Mouse (Mus musculus): ENCODE measurements at regions not wholly inside any gene's neighbourhood (a gene's known extent, or its start where the extent isn't known, plus 50 kb on each side); places are given as distances from the start of the nearest gene placed in this dataset.
"Not testable (repeated sequence)": the region's sequence is repeated elsewhere in the genome, so short reads cannot be mapped to it uniquely, and the experiment has no call there.

GRCm38 (mm10) chr9:78769168-78769567, 153.8 kb downstream of the Cd109 start:
- no peak for DNase-seq (ENCODE audit: extremely low read depth, insufficient read length, low spot score)

GRCm38 (mm10) chr9:78773936-78774335, 158.6 kb downstream of the Cd109 start:
- DNase-seq (ENCODE audit: extremely low read depth, insufficient read length, low spot score): no peak

GRCm38 (mm10) chr9:78775462-78775861, 160.1 kb downstream of the Cd109 start:
- DNase-seq (ENCODE audit: extremely low read depth, insufficient read length, low spot score): no peak

GRCm38 (mm10) chr9:78780595-78780994, 165.2 kb downstream of the Cd109 start:
- DNase-seq (ENCODE audit: extremely low read depth, insufficient read length, low spot score): no peak

- no peak for DNase-seq (ENCODE audit: extremely low read depth, insufficient read length, low spot score)
These were observed 167.0 kb downstream of the Cd109 start for GRCm38 (mm10) chr9:78782297-78782696.

- DNase-seq (ENCODE audit: extremely low read depth, insufficient read length, low spot score): no peak
These were observed 167.5 kb downstream of the Cd109 start for GRCm38 (mm10) chr9:78782860-78783259.

- no peak for DNase-seq (ENCODE audit: extremely low read depth, insufficient read length, low spot score)
These were observed 172.5 kb downstream of the Cd109 start for GRCm38 (mm10) chr9:78787866-78788265.

- DNase-seq (ENCODE audit: extremely low read depth, insufficient read length, low spot score): no peak
These were observed 174.4 kb downstream of the Cd109 start for GRCm38 (mm10) chr9:78789703-78790102.

GRCm38 (mm10) chr9:78790155-78790554, 174.8 kb downstream of the Cd109 start:
- DNase-seq (ENCODE audit: extremely low read depth, insufficient read length, low spot score): no peak

- no peak for DNase-seq (ENCODE audit: extremely low read depth, insufficient read length, low spot score)
These were observed 180.5 kb downstream of the Cd109 start for GRCm38 (mm10) chr9:78795801-78796200.

GRCm38 (mm10) chr9:78817221-78817620, 201.9 kb downstream of the Cd109 start:
- DNase-seq (ENCODE audit: extremely low read depth, insufficient read length, low spot score): no peak

- DNase-seq (ENCODE audit: extremely low read depth, insufficient read length, low spot score): not testable (repeated sequence)
These were observed 206.3 kb downstream of the Cd109 start for GRCm38 (mm10) chr9:78821554-78822212.

- DNase-seq (ENCODE audit: extremely low read depth, insufficient read length, low spot score): no peak
These were observed 229.8 kb downstream of the Cd109 start for GRCm38 (mm10) chr9:78844969-78845683.

GRCm38 (mm10) chr9:78846110-78846509, 230.8 kb downstream of the Cd109 start:
- peak; percentile 1 for DNase-seq (ENCODE audit: extremely low read depth, insufficient read length, low spot score)

- no peak for DNase-seq (ENCODE audit: extremely low read depth, insufficient read length, low spot score)
These were observed 232.7 kb downstream of the Cd109 start for GRCm38 (mm10) chr9:78847890-78848563.

GRCm38 (mm10) chr9:78848564-78848893, 233.2 kb downstream of the Cd109 start:
- not testable (repeated sequence) for DNase-seq (ENCODE audit: extremely low read depth, insufficient read length, low spot score)

- DNase-seq (ENCODE audit: extremely low read depth, insufficient read length, low spot score): no peak
These were observed 241.6 kb downstream of the Cd109 start for GRCm38 (mm10) chr9:78856981-78857380.

- no peak for DNase-seq (ENCODE audit: extremely low read depth, insufficient read length, low spot score)
These were observed 244.6 kb downstream of the Cd109 start for GRCm38 (mm10) chr9:78859956-78860355.

GRCm38 (mm10) chr9:78872561-78872960, 257.2 kb downstream of the Cd109 start:
- DNase-seq (ENCODE audit: extremely low read depth, insufficient read length, low spot score): no peak

- DNase-seq (ENCODE audit: extremely low read depth, insufficient read length, low spot score): no peak
These were observed 264.8 kb downstream of the Cd109 start for GRCm38 (mm10) chr9:78879955-78880642.

- no peak for DNase-seq (ENCODE audit: extremely low read depth, insufficient read length, low spot score)
These were observed 265.4 kb downstream of the Cd109 start for GRCm38 (mm10) chr9:78880643-78881306.
